Mouse (Mus musculus): ENCODE results near the gene Serpinc1. TPM values are rescaled to one million over a fixed set of nuclear protein-coding genes. Genes with fewer than 3 reads are reported as not detected.

Gene Serpinc1
- total RNA-seq, 2 experiments from 2014 or later: 0.09 to 1.4 TPM

DNA sequence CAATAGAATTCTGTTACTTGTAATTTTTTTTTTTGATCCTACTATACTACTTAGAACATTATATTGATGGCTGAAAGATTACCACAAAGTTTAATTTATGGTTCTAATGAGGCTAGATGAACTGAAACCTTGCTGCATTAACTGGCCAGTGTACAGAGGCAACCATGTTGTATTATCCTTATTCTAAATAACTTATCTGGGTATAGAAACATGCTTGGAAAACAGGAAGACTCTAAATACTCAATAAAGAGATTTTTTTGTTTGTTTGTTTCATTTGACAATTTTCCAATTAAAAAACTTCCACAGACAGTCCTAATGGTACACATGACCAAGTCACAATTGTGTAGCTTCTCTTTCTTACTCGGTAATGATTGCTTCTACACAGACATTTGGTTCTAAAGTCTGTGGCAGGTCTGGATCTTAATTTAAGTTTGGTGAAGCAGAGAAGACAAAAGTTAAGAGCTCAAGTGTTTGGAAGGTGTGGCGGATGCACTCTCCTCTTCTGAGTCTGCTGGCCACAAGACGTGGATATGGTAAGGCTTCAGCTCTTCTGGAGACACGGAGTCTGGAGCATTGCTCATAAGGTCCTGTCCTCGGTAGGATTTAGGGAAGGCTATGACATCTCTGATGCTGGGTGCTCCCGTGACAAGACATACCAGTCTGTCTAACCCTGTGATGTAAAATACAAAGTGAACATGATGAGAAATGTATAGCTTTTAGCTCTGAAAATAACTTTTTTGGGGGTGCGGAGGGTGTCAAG lies 63.1 kb downstream of the Serpinc1 start:
- no peak for DNase-seq (ENCODE audit: low spot score)

GRCm38 (mm10) chr1:161046972-161047371 lies 68.6 kb downstream of the Serpinc1 start:
- DNase-seq (ENCODE audit: low spot score): no peak

Other genes starting within 250 kb of the Serpinc1 start
- gene Rabgap1l, start 185.4 kb upstream of the Serpinc1 start, total RNA-seq (2021): 10 to 100 TPM; 10.9 to 12.1 TPM
- 10 to 100 TPM; 34.3 to 34.8 TPM for gene Rc3h1, start 72.2 kb upstream of the Serpinc1 start, total RNA-seq (2021)
- gene Zbtb37, start 56.3 kb downstream of the Serpinc1 start, total RNA-seq (2021): 1 to 10 TPM; 7.3 to 7.6 TPM
- gene Dars2, start 92.1 kb downstream of the Serpinc1 start, total RNA-seq (2021): 10 to 100 TPM; 12.3 to 14.5 TPM
- under 1 TPM; 0.34 to 0.66 TPM for gene Cenpl, start 92.1 kb downstream of the Serpinc1 start, total RNA-seq (2021)
- gene Klhl20, start 152.9 kb downstream of the Serpinc1 start, total RNA-seq (2021): 1 to 10 TPM; 7.9 to 9.0 TPM
- gene Ankrd45, start 164.1 kb downstream of the Serpinc1 start, total RNA-seq (2021): not detected
- not detected for gene Tex50, start 180.7 kb downstream of the Serpinc1 start, total RNA-seq (2021)